Mouse (Mus musculus) R1 (cell line): Measurements from ENCODE around the gene Cnpy1.

Source experiments
- DNase-seq: peaks from one replicate; pipeline ENCODE4 v3.0.0-alpha.2; 2018; ENCODE audit warnings: low read depth, low spot score

Gene Cnpy1

DNA sequence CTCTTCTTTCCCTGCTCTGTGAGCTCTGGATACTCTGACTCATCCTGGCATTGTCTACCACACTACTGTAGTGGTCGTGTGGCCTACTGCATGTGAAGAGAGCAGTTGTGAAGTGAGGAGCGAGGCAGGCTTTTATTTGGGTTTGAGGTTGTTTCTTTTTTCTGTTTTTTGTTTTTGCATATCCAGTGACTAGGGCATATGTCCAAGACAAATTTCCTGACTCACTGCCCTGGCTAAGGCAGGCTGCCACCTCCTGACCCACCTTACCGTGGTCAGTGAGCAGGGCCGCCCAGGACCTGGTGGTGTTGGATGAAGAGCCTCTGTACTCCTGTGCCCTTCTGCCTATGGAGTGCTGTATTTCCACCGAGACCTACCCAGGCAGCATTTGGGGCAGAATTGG is 5.8 kb downstream of the Cnpy1 start:
- DNase-seq, result no peak

GRCm38 (mm10) chr5:28238876-28239275 is 6.7 kb downstream of the Cnpy1 start:
- no peak for DNase-seq

DNA sequence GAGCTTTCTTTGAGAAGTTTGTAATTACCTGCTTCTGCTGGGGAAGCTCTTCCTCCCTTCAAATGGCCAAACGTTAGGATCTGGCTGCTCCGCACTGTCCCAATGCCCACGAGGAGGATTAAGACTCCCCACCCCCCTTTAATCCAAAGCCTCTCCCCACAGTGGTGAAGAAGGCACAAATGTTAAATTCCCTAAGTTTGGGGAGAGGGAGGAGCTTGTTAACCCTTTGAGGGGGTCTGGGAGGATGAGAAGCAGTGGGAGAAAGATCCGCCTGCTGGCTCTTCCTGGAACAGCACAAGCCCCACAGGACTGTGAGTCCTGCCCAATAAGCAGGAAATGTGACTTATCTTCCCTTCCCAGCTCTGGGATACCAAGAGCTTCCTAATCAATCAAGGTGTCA is 7.5 kb downstream of the Cnpy1 start:
- peak; percentile 83 for DNase-seq

- DNase-seq, result no peak
Observed at GRCm38 (mm10) chr5:28237715-28238114, 7.9 kb downstream of the Cnpy1 start.

DNA sequence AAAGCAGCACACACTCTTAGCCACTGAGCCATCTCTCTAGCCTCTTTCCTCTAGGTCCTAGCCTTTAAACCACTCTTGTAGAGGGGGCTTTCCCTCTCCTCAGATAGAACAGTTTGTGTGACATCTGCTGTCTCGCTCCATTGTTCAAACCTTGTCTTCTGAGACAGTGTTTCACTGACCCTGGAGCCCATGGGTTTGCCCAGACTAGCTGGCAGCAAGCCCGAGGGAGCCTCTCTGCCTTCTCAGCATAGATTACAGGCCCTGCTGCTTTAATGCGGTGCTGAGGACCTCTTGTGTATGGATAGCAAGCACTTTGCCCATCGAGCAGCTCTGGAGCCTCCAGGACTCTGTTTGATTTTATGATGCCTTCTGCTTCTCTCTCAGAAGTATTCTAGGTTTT is 8.6 kb downstream of the Cnpy1 start:
- DNase-seq, result no peak

DNA sequence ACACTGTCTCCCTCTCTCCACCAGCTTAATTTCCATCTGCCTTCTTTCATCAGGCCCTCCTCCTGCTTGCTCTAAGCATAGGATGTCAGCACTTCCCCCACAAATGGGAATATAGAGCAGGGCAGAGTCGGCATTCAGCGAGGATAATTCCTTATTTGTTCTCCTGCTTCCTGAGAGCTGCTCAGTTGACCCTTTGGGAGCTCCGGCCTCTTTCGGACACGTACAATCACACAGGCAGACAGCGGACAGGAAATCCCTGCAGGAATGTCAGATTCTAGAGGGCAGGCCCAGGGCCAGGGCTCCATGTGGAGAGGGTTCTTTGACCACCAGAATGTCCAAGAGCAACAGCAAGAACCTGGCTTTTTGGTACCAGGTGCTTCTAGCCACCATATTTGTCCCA is 9.5 kb downstream of the Cnpy1 start:
- peak; percentile 58 for DNase-seq

GRCm38 (mm10) chr5:28232101-28232500 is 13.5 kb downstream of the Cnpy1 start:
- peak; percentile 71 for DNase-seq

- DNase-seq, result no peak
Observed at GRCm38 (mm10) chr5:28219596-28219995, 26.0 kb downstream of the Cnpy1 start.

- DNase-seq, result no peak
Observed at GRCm38 (mm10) chr5:28213441-28213840, 32.2 kb downstream of the Cnpy1 start.

DNA sequence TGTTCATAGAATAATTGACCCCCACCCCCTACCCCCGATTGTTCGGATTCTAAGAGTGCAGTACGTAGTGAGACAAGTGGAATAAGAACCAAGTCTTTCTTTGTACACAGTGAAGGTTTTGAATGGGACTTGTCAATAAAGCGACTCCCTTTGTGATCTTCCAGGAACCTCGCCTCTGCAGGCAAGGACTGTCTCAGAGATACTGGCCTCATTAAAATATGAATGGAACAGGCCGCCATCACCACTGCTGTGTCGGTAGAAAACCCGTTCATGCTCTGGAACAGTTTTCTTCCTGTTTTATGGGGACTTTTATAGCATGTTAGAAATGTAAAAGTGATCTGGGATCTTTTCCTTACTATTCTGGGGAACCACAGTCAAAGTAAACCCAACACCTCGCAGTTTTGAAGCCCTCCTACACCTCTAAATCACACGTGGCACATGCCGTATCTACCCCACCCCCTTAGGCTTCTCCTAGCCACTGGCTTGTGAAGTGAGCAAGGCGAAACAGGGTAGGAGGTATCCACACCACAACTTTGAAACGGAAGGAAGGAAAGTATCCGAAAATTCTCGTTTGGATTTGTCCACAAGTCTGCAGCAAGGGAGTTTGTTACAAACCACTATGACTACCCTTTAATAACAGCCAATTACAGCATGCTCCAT is 33.8 kb downstream of the Cnpy1 start:
- DNase-seq, result peak; percentile 91

- peak; percentile 67 for DNase-seq
Observed at GRCm38 (mm10) chr5:28210591-28211550, 34.7 kb downstream of the Cnpy1 start.

DNA sequence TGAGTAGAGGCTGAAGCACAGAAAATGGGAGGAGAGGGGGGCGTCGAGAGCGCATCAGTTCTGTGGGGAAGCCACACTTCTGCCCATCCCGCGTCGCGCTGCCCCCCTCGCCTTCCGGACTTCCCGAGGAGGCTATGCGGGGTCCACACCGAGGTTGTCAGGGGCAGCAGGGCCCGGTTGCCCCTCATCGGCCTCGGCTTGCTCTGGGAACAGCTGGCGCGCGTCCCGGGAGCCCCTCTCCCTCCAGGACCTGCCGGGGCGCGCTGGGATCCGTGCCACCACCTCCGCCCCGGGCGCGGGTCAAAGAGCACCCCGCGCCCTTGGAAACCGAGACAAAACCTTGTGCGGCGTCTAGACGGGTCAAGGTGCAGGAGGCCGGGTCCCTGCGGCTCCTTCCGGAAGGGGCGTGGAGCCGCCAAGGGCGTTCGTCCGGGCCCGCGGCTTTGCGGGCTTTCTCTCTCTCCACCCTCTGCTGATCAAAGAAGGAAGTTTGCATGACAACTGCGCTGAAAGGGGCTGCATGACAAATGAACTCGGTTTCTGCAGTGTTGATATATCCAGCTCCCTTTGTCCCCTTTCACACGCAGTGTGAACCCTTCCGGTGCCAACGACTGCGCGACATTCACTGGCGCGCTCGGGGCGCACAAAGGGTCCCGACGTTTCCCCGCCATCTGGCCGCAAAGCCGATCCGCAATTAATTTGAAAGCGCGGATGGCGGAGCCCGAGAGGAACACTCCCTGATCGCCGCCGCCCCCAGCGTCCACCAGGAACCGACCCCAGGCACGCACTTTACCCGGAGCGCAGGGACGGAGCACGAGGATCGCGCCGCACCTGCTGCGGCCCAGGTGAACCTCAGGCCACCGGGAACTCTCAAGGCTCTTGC is 35.8 kb downstream of the Cnpy1 start:
- peak; percentile 99 for DNase-seq

DNA sequence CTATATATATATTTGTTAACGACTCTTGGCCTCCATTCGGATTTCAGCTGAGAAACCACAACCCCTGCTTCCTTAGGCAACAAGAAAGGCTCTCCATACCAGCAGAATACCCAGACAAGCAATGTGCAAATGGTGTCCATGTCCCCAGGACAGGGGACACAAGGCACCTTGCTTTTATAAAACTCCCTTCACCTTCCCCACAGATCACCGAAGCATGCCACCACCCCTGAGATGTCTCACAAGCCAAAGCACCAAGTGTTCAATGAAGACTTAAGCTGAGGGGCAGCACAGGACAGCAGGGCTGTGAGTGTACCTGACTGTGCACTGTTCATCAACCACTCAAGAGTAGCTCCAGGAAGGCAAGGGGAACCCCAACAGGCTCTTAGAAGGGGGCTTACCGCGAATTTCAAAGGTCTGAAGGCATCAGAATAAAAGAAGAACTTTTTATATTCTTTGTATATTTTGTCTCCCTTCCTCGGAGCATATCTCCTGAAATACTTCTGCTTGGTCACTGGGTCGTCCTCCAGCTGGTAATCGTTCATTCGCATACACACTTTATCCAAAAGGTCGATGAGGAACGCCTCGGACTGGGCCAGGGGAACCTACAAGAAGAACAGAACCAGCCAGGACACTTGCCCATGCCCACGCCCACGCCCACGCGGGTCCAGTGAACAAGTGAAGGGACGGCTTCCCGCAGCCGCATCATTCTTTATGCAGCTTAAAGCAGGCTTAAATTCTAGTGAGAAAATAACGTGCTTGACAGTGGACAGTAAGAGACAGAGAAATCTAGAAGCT is 36.7 kb downstream of the Cnpy1 start:
- peak; percentile 28 for DNase-seq

- no peak for DNase-seq
Observed at GRCm38 (mm10) chr5:28207043-28207442, 38.6 kb downstream of the Cnpy1 start.

DNA sequence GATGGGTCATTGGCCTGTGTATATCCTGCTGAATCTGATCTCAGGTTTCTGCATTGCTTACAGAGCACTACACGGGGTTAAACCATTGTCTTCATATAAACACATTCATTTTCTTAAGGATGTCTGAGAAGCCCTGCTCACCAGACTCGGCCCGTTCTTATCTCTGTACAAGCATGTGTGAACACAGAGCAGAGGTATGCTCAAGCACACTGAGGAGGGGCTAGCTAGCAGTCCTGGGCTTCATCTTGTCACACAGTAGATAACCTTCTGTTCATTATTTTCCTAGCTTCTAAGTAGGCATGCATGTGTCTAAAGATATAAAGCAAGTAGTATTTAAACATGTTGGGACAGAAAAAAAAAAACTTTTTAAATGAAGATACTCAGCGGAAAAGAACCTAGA is 39.2 kb downstream of the Cnpy1 start:
- no peak for DNase-seq

- no peak for DNase-seq
Observed at GRCm38 (mm10) chr5:28204678-28205077, 40.9 kb downstream of the Cnpy1 start.

DNA sequence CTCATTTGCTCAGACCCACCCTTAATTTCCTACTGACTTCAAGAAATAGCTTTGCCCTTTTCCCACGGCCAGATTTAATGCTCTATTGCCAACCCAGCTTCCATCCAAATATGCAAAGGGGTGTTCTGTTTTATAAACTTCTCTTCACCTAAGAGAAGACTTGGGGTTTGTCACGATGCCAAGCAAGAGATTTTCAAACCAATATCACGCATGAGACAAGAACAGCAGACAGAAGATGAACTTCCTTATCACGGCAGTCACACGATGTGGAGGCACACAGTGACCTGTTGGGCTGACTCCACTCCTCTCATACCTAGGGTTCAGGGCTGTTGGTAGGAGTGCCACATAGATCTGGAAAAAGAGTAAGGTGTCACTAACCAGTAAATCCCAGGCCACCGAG is 42.5 kb downstream of the Cnpy1 start:
- no peak for DNase-seq

DNA sequence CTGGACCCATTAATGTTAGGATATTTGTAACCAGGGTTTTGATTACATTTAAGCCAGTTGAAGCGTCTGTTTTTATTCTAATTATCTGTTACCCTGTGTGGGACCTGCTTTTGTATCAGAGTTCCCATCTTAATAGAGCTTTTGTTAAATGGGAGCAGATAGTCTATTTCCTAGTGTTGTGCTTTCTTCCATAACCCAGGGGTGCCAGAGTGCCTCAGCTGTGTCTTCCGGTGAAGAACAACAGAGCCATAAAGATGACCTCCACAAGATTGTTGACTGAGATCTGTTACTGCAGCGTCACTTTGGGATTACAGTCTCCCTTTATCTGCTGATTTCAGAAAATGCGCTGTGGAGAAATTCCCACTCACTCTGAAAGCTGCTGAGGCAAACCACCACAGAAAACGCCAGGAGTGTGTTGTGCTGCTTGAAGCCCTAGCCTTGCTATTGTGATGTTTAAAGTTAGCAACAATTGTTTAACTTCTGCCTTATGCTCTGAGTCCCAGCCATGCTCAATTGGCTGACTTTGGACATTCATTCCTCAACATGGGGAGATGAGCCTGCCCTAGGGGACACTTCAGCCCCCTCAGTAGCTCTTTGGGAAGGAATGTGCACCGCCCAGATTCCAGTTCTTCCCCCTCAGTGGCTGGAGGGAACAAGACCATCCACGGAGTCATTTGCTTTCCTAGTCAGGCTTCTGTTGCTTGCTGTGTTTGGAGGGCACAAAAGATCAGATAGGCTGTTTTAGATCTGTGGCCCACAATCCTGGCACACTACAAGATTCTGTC is 46.3 kb downstream of the Cnpy1 start:
- DNase-seq, result peak; percentile 90

DNA sequence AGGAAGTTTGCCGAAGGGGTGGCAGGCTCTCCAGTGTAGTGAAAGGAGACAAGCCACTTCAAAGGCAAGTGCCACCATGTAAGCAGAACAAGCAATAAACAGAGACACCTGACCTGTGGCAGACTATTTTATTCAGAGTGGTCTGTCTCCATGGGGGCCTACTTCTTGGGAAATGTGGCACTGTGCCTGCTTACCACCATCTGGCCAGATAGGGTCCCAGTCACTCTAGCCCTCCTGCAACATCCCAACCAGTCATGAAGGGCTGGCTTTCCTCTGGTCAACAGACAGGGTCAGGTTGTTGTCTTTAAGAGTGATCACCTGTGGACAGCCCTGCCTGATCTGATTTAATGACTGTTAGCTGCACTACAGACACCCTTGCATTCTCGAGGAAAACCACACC is 50.1 kb downstream of the Cnpy1 start:
- no peak for DNase-seq

DNA sequence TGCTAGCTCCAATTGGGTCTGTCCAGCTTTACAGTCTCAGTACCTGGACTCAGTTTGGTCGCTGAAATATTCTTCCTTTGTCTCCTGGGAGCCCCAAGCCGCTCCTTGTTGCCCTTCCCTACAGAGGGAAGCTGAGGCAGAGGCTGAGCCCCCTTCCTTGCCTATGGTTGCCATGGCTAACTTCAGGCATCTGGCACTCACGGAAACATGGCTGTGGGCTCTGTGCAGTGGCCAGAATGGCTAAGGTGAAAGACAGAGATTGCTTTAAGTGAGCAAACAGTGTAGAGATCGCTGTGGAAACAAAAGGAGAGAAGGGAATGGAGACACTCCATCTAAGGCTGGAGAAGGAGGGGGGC is 53.5 kb downstream of the Cnpy1 start:
- DNase-seq, result no peak
